Mouse (Mus musculus) testis, postnatal 10 days (tissue): ENCODE measurements at regions not wholly inside any gene's neighbourhood (a gene's known extent, or its start where the extent isn't known, plus 50 kb on each side); places are given as distances from the start of the nearest gene placed in this dataset.
A peak's percentile ranks its signal among the peaks of the same experiment; 100 is the strongest.

Source experiments
- DNase-seq: peaks from one replicate; pipeline ENCODE4 v3.0.0; 2021; ENCODE audit warnings: low spot score

DNA sequence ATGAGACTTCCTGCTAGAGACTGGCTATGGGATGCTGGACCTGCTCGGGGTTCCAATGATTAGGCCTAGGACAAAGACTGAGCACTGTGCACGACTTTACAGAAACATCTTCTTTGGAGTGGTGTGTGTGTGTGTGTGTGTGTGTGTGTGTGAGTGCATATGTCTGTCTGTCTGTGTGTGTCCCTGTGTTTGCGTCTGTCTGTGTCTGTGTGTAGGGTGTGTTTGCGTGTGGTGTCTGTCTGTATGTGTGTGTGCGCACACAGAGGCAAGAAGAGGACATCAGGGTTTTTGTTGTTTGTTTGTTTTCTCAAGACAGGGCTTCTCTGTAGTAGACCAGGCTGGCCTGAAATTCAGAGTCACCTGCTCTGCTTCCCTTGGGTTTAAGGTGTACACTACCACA, 51.9 kb upstream of the Slco4a1 start:
- no peak for DNase-seq

DNA sequence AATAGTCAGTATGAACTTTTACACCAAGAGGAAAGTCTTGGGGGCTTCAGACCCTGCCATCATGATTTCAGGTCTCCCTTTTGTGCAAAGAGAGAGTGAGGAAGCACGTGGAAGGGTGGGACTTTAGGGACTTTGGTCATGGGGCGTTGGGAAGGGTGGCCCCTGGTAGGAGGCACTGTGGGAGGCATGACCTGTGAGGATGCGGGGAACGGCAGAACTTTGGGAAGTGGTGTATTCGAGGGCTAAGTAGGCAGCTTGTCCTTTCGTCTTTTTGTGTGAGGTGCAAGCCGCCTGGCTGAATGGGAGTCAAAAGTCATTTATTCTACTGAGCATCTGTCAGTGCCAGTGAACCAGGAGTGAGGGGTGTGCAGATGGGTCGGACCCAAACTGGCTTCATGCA, 52.4 kb upstream of the Slco4a1 start:
- no peak for DNase-seq

DNA sequence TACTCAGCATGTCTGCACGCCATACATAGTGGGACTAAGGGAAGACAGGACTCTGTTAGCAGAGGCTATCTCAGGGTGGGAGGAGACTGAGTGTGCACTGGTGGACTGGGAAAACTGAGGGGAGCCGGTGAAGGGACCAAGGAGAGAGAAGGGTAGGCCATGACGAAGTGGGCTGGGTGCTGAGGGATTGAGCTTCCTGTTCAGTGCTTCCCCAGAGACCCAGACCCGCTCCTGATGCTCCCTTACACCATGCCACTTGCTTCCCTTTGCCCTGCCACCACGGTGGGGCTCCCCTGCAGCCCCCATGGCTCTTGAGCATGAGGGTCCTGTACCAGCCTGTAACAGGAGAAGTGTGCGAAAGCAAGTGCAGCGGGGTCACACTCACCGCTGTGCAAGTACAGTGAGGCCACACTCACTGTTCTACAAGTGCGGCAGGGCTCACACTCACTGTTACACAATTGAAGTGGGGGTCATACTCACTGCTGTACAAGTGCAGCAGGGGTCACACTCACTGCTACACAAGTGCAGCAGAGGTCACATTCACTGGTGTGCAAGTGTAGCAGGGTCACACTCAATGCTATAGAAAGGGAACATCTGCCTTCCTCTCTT, 53.1 kb upstream of the Slco4a1 start:
- no peak for DNase-seq

- no peak for DNase-seq
These were observed 53.6 kb upstream of the Slco4a1 start for GRCm38 (mm10) chr2:180402433-180402832.

GRCm38 (mm10) chr2:180401409-180402391, 54.3 kb upstream of the Slco4a1 start:
- no peak for DNase-seq

DNA sequence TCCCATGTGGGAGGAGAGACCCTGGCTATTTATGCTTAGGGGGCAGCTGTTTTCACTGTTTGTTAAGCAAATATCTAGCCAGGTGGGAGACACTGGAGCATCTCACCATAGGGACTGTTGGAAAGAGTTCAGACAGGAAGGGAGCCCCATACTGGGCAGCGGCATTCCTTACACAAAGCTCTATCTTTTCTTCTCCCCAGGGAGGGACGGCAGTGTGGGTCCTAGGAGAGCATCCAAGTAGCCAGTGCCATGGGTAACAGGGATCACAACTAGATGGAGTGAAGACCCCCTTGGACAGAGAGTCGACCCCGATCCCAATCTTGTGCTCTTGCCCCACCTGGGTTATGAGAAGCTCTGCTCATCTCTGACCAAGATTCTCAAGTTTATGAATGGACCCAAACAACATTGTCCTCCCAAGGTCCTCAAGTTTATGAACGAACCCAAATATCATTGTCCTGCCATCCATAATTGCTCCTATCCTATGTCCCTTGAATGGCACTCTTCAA, 55.5 kb upstream of the Slco4a1 start:
- no peak for DNase-seq

- peak; percentile 56 for DNase-seq
These were observed 56.2 kb upstream of the Slco4a1 start for GRCm38 (mm10) chr2:180399651-180400513.

GRCm38 (mm10) chr2:180398851-180399447, 57.1 kb upstream of the Slco4a1 start:
- DNase-seq: no peak

DNA sequence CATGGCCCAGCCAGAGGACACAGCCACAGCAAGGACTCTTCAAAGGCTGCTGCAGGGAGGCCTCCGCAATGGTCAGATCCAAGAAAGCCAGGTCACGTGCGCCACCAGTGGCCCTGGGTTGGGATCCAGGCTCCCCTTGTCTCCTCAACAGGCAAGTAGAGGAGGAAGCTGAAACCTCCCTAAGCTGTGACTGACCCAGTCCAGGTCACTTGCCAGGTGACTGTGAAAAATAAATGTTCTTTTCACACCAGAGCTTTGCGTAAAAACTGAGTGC, 57.6 kb upstream of the Slco4a1 start:
- no peak for DNase-seq

DNA sequence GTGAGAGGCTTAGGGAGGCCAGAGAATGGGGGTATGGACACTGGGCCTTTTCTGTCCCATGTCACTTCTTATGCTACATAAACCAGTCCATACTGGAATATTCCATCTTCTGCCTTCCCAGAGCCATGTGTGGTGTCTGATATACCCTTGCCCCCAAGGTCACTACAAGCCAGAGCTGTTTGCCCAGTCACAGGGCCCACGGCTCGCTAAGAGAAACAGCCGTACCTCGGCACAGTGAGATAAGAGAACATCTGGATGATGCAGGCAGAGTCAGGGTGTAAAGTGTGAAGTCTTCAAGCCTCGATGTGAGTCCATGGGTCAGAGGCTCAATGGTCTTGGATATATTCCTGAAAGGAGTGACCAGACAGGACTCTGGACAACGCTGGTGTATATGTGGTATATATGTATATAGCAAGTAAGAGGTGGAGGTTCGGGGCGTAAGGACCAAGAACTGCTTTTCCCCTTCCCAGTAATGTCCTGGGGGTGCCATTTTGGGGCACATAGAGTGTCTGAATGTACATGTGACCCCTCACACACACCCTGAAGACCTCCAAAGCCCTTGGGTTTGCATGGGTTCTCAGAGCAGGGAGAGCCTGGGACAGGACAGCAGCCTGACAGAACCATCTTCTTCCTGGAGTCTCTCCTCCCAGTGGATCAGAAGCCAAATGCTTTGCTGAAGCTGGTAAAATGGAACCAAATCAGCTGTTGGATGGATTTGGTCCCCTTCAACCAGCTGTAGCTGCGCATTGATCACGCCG, 58.1 kb upstream of the Slco4a1 start:
- no peak for DNase-seq

DNA sequence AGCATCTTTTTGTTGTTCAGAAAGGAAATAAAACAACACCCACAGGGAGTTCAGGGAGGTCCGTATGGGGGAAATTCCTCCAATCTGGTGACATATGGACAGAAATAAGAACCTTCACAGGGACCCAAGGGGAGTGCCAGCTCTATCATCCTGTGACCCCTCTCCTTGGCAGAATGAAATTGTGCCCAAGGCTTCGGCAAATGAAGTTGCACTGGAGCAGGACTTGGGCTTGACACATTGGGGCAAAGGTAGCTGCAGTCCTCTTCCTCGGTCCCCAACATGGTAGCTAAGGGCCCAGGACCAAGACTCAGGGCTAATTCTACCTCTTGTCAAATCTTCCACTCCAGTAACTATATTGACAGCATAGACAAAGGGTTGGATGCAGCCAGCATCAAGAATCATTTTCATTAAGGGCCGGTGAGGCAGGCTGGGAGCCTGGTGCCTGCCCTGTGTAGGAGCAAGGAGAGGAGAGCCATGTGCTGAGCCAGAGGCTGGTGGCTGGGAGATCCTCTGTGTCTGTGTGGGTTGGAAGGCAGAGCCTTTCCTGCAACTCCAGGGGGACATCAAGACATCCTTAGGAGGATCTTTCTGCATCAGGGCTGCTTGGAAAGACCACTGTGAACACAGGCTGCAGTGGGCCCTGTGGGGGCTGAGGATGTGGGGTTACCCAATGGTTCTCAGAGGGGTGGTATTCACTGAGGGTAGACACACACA, 59.2 kb upstream of the Slco4a1 start:
- DNase-seq: no peak

- no peak for DNase-seq
These were observed 59.8 kb upstream of the Slco4a1 start for GRCm38 (mm10) chr2:180396211-180396610.

- no peak for DNase-seq
These were observed 60.6 kb upstream of the Slco4a1 start for GRCm38 (mm10) chr2:180395279-180396034.

GRCm38 (mm10) chr2:180392846-180393700, 58.6 kb upstream of the Gata5 start:
- no peak for DNase-seq

GRCm38 (mm10) chr2:180392298-180392697, 57.8 kb upstream of the Gata5 start:
- no peak for DNase-seq

DNA sequence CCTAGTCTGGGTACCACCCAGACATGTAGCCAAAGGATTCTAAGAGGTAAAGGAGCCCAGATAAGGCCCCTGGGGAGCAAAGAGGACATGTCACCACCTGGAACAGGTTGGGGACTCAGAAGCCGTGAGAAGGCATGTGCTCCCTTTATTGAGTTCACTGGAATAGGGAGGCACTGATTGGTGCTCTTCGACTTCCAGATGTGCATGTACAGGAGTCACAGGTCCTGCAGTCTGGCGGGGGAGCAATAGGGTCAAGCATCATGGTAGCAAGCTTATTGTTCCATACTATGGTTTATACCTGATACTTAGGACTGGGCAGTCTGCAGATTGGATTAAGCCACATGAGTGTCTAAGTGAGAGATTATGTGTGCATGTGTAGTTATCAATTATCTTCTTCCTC, 56.9 kb upstream of the Gata5 start:
- DNase-seq: no peak

DNA sequence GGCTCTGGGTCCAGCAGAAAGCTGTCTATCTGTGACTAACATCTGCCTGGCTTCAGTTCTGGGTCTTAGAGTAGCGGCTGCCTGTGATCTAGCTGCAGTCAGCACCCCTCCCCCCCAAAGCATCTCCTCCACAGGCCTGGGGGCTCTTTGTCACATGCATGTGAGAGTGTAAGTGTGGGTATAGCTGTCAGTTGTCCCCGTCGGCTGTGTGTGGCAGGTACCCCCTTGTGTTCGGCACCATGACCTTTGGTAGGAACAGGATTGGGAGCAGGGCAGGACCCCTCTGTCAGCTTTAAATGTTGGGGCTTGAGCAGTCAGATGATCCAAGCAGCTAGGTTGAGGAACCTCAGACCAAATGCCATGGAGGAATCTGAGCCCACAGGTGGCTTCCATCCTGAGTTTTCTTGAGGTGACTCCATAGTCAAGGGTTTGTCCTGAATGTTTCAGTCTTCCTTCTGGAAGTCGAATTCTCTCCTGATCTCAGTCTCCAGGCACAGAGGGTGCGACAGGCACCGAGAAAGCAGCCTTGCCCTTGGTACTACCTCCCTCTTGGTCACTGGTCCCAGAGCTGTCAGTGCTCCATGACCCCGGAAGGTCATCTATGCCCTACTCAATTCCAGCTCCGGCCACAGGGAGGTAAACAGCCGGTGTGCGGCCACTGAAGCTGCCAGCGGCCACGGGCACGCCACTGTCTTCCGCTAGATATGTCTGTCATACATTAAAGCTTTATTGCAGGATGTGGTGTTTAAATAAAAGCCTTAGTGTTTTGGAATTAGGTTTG, 55.9 kb upstream of the Gata5 start:
- no peak for DNase-seq

DNA sequence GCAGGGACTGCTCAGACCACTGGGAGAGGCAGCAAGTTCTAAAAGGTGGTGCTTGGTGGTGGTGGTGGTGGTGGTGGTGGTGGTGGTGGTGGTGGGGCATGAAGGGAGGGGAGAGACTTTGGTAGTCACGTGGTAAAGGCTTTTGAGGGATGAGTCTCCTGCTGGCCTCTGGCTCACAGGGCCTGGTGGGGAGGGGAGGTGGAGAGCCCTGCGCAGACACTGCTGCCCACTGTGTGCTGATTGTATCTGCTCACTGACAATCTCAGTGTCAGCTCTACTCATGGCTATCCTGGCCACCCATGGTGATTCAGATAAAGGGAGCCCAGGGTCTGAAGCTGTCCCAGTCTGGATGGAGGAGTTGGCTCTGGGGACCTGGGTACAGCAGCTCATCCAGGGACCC, 55.0 kb upstream of the Gata5 start:
- DNase-seq: no peak
